36 mouse cellular contexts compared by ENCODE assay signal in the genomic region with DNA sequence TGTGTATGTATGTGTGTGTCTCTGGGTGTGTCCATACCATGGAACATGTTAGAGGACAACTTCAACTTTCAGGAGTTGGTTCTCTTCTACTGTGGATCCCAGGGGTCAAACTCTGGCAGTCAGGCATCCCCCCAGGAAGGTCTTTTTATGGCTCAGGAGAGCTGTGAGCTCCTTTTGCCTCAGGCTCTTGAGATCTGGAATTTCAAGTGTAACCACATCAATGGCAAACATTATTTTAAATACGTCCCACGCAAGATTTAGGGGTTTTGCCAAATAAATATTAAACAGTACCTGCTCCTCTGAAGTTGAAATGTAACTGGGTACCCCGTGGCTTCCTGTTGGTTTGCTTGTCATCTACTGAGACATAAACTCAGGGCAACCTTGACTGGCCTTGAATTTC. TPM values are rescaled to one million over a fixed set of nuclear protein-coding genes. Genes with fewer than 3 reads are reported as not detected.
DNase-seq lines count a peak whose midpoint lies in the region; ATAC-seq and TF ChIP-seq lines count a peak whose summit lies in the region.
"Had no signal": no experiment of that assay in that cellular context is flagged by ENCODE, and none has a peak within 500 bp of the region (broad histone marks: within the 10 kb centered on the region; RNA-seq: fewer than 3 reads in every experiment).

No protein-coding gene starts in this region.

- no peak overlapping the region for H3K9ac ChIP-seq in liver, embryonic 15.5 days
- no peak overlapping the region for H3K9ac ChIP-seq in liver, embryonic 12.5 days
- no peak overlapping the region for H3K9ac ChIP-seq in midbrain, embryonic 11.5 days (ENCODE audit: low read length)
- no peak overlapping the region for H3K9ac ChIP-seq in midbrain, embryonic 15.5 days
- H3K9ac ChIP-seq: embryonic facial prominence, embryonic 12.5 days; hindbrain, embryonic 13.5 days; limb, embryonic 15.5 days had no signal

- ATAC-seq in liver, embryonic 15.5 days (ENCODE audit: insufficient read depth), result no peak
- no peak for ATAC-seq in liver, embryonic 12.5 days
- no peak for ATAC-seq in midbrain, embryonic 11.5 days (ENCODE audit: low FRiP score)
- no peak for ATAC-seq in midbrain, embryonic 15.5 days (replicated peaks)
- ATAC-seq: forebrain, embryonic 14.5 days; intestine, embryonic 16.5 days; midbrain, embryonic 16.5 days had no signal

- intact Hi-C loops in gastrocnemius, adult 2 months (cut with DNase I), result no loop called here

- no peak for TF ChIP-seq POLR2A in bone marrow macrophage, adult 2 months (IDR thresholded peaks at IDR 0.05; ENCODE audit: borderline replicate concordance, low read depth, low read length)

- H3K4me3 ChIP-seq in liver, embryonic 15.5 days (replicated peaks), result no peak overlapping the region
- no peak overlapping the region for H3K4me3 ChIP-seq in liver, embryonic 12.5 days
- H3K4me3 ChIP-seq in midbrain, embryonic 11.5 days (ENCODE audit: low read depth, low read length), result no peak overlapping the region
- H3K4me3 ChIP-seq in midbrain, embryonic 15.5 days, result no peak overlapping the region
- H3K4me3 ChIP-seq in bone marrow macrophage, adult 2 months (ENCODE audit: insufficient read depth, low read length), result no peak overlapping the region
- no peak overlapping the region for H3K4me3 ChIP-seq in gastrocnemius, adult 2 months
- H3K4me3 ChIP-seq: embryonic facial prominence, embryonic 12.5 days; heart, embryonic 10.5 days; hindbrain, embryonic 13.5 days; limb, embryonic 15.5 days had no signal

- H3K9me3 ChIP-seq in liver, embryonic 15.5 days (replicated peaks), result no peaks in the 10 kb centered on the region
- no peaks in the 10 kb centered on the region for H3K9me3 ChIP-seq in liver, embryonic 12.5 days (replicated peaks)
- no peaks in the 10 kb centered on the region for H3K9me3 ChIP-seq in midbrain, embryonic 11.5 days (ENCODE audit: control insufficient read depth, low read length)
- H3K9me3 ChIP-seq in midbrain, embryonic 15.5 days, result no peaks in the 10 kb centered on the region
- H3K9me3 ChIP-seq: embryonic facial prominence, embryonic 12.5 days; heart, embryonic 10.5 days; hindbrain, embryonic 13.5 days; limb, embryonic 15.5 days had no signal

- peaks cover 49% of the 10 kb centered on the region for H3K4me1 ChIP-seq in liver, embryonic 15.5 days (replicated peaks)
- H3K4me1 ChIP-seq in liver, embryonic 12.5 days, result peaks cover 45% of the 10 kb centered on the region
- H3K4me1 ChIP-seq in midbrain, embryonic 11.5 days (ENCODE audit: control insufficient read depth, insufficient read depth, low read length), result no peaks in the 10 kb centered on the region
- H3K4me1 ChIP-seq in midbrain, embryonic 15.5 days, result no peaks in the 10 kb centered on the region
- peaks cover 34% of the 10 kb centered on the region for H3K4me1 ChIP-seq in bone marrow macrophage, adult 2 months (ENCODE audit: control insufficient read depth, insufficient read depth, low read length)
- H3K4me1 ChIP-seq: hindbrain, embryonic 13.5 days; limb, embryonic 15.5 days had no signal

- no peaks in the 10 kb centered on the region for H3K27me3 ChIP-seq in liver, embryonic 15.5 days
- no peaks in the 10 kb centered on the region for H3K27me3 ChIP-seq in liver, embryonic 12.5 days (replicated peaks)
- no peaks in the 10 kb centered on the region for H3K27me3 ChIP-seq in midbrain, embryonic 11.5 days (ENCODE audit: control insufficient read depth, insufficient read depth, low read length)
- H3K27me3 ChIP-seq in midbrain, embryonic 15.5 days (replicated peaks), result no peaks in the 10 kb centered on the region
- H3K27me3 ChIP-seq: embryonic facial prominence, embryonic 12.5 days; hindbrain, embryonic 13.5 days; limb, embryonic 15.5 days had no signal

- no peaks in the 10 kb centered on the region for H3K36me3 ChIP-seq in liver, embryonic 15.5 days (replicated peaks)
- no peaks in the 10 kb centered on the region for H3K36me3 ChIP-seq in liver, embryonic 12.5 days
- H3K36me3 ChIP-seq in midbrain, embryonic 11.5 days (ENCODE audit: control insufficient read depth, insufficient read depth, low read length), result no peaks in the 10 kb centered on the region
- H3K36me3 ChIP-seq in midbrain, embryonic 15.5 days (replicated peaks), result no peaks in the 10 kb centered on the region
- H3K36me3 ChIP-seq: embryonic facial prominence, embryonic 12.5 days; heart, embryonic 10.5 days; hindbrain, embryonic 13.5 days; limb, embryonic 15.5 days had no signal

- 65% methylated on average over 3 of the region's 3 CpGs for whole genome bisulfite sequencing in liver, embryonic 15.5 days (ENCODE audit: insufficient replicate concordance)
- 71% methylated on average over 3 of the region's 3 CpGs for WGBS in liver, embryonic 12.5 days (ENCODE audit: insufficient replicate concordance)
- 79% methylated on average over 3 of the region's 3 CpGs for WGBS in midbrain, embryonic 11.5 days
- 79% methylated on average over 3 of the region's 3 CpGs for WGBS in midbrain, embryonic 15.5 days

- no peak for TF ChIP-seq CTCF in bone marrow macrophage, adult 2 months (IDR thresholded peaks at IDR 0.05; ENCODE audit: low read depth, low read length)
- TF ChIP-seq CTCF in gastrocnemius, adult 2 months (IDR thresholded peaks at IDR 0.05), result no peak

- no peak overlapping the region for H3K4me2 ChIP-seq in liver, embryonic 15.5 days
- H3K4me2 ChIP-seq in liver, embryonic 12.5 days, result no peak overlapping the region
- no peak overlapping the region for H3K4me2 ChIP-seq in midbrain, embryonic 11.5 days
- no peak overlapping the region for H3K4me2 ChIP-seq in midbrain, embryonic 15.5 days
- H3K4me2 ChIP-seq: embryonic facial prominence, embryonic 12.5 days; hindbrain, embryonic 13.5 days; limb, embryonic 15.5 days had no signal

- peak overlapping the region; percentile 29; the same call in 1 of the 2 replicates for H3K27ac ChIP-seq in liver, embryonic 15.5 days (replicated peaks)
- no peak overlapping the region for H3K27ac ChIP-seq in liver, embryonic 12.5 days
- H3K27ac ChIP-seq in midbrain, embryonic 11.5 days (ENCODE audit: low read depth, low read length), result no peak overlapping the region
- no peak overlapping the region for H3K27ac ChIP-seq in midbrain, embryonic 15.5 days
- peak overlapping the region; percentile 62 for H3K27ac ChIP-seq in bone marrow macrophage, adult 2 months (ENCODE audit: insufficient read depth, low read depth, low read length)
- H3K27ac ChIP-seq in gastrocnemius, adult 2 months, result no peak overlapping the region
- H3K27ac ChIP-seq: embryonic facial prominence, embryonic 12.5 days; heart, embryonic 10.5 days; hindbrain, embryonic 13.5 days; kidney, postnatal 0 days; limb, embryonic 15.5 days had no signal

- DNase-seq in midbrain, embryonic 11.5 days (ENCODE audit: low spot score, missing footprints), result peak; percentile 51
- DNase-seq in gastrocnemius, adult 2 months, result no peak
- DNase-seq: adrenal gland, adult 8-10 months; cerebellum, adult 11 months; cerebellum, adult 9-11 months; embryo, embryonic 11 days; gastrocnemius, postnatal 25 days; heart, adult 11 months; heart, postnatal 4 days; kidney, adult 8-10 months; kidney, postnatal 4 days; lung, postnatal 14 days; right cerebral cortex, postnatal 25 days; spleen, adult 18-20 months; thymus, adult 2 months; thymus, postnatal 36 days had no signal

RNA-seq across cellular contexts. Expression of a gene that starts 1.7 kb away (rescaled TPM):
- polyA plus RNA-seq in liver, embryonic 15.5 days (2015; fragmentation: Nextera tagmentation; extraction: Ambion mirVana), result 273 and 372 TPM in 2 replicates
- 15.4 and 18.1 TPM in 2 replicates for polyA plus RNA-seq in liver, embryonic 12.5 days (2016; fragmentation: Nextera tagmentation; extraction: Ambion mirVana)
- not detected in 2 replicates for polyA plus RNA-seq in midbrain, embryonic 11.5 days (2014; fragmentation: Nextera tagmentation; extraction: Ambion mirVana)
- polyA plus RNA-seq in midbrain, embryonic 15.5 days (2015; fragmentation: Nextera tagmentation; extraction: Ambion mirVana), result not detected in 2 replicates
- polyA plus RNA-seq in bone marrow macrophage, adult 2 months (2012; ENCODE audit: insufficient read depth, insufficient read length, missing spikeins), result not detected in 2 replicates
- total RNA-seq in gastrocnemius, adult 2 months (2021), result not detected
- total RNA-seq: gastrocnemius, postnatal 25 days; heart, postnatal 4 days; layer of hippocampus, postnatal 25 days; left cerebral cortex, postnatal 36 days had no signal
- polyA plus RNA-seq: embryonic facial prominence, embryonic 12.5 days; forebrain, embryonic 14.5 days; hindbrain, embryonic 13.5 days; midbrain, embryonic 16.5 days; neural tube, embryonic 11.5 days had no signal

RNA-seq across cellular contexts. Expression of a gene that starts 1.8 kb away (rescaled TPM):
- polyA plus RNA-seq in liver, embryonic 15.5 days (2015; fragmentation: Nextera tagmentation; extraction: Ambion mirVana), result 22.2 and 29.1 TPM in 2 replicates
- polyA plus RNA-seq in liver, embryonic 12.5 days (2016; fragmentation: Nextera tagmentation; extraction: Ambion mirVana), result 2.7 and 4.9 TPM in 2 replicates
- not detected in 2 replicates for polyA plus RNA-seq in midbrain, embryonic 11.5 days (2014; fragmentation: Nextera tagmentation; extraction: Ambion mirVana)
- polyA plus RNA-seq in midbrain, embryonic 15.5 days (2015; fragmentation: Nextera tagmentation; extraction: Ambion mirVana), result not detected in 2 replicates
- polyA plus RNA-seq in bone marrow macrophage, adult 2 months (2012; ENCODE audit: insufficient read depth, insufficient read length, missing spikeins), result not detected in 2 replicates
- total RNA-seq in gastrocnemius, adult 2 months (2021), result not detected
- total RNA-seq: ES-E14; gastrocnemius, postnatal 25 days; heart, postnatal 4 days; layer of hippocampus, adult 8-10 months; layer of hippocampus, postnatal 25 days; left cerebral cortex, adult 8-10 months; left cerebral cortex, postnatal 36 days; neutrophil, adult 5-6 weeks had no signal
- polyA plus RNA-seq: embryonic facial prominence, embryonic 12.5 days; forebrain, embryonic 14.5 days; heart, embryonic 10.5 days; heart, postnatal 0 days; hindbrain, embryonic 13.5 days; intestine, embryonic 16.5 days; limb, embryonic 15.5 days; midbrain, embryonic 16.5 days; neural tube, embryonic 11.5 days; thymus, adult 2 months had no signal

RNA-seq across cellular contexts. Expression of a gene that starts 5.2 kb away (rescaled TPM):
- 1,160 and 1,332 TPM in 2 replicates for polyA plus RNA-seq in liver, embryonic 15.5 days (2015; fragmentation: Nextera tagmentation; extraction: Ambion mirVana)
- polyA plus RNA-seq in liver, embryonic 12.5 days (2016; fragmentation: Nextera tagmentation; extraction: Ambion mirVana), result 389 and 406 TPM in 2 replicates
- not detected in 2 replicates for polyA plus RNA-seq in midbrain, embryonic 11.5 days (2014; fragmentation: Nextera tagmentation; extraction: Ambion mirVana)
- polyA plus RNA-seq in midbrain, embryonic 15.5 days (2015; fragmentation: Nextera tagmentation; extraction: Ambion mirVana), result 1.2 TPM in 1 of 2 replicates, not detected in the other
- 56.2 and 70.4 TPM in 2 replicates for polyA plus RNA-seq in bone marrow macrophage, adult 2 months (2012; ENCODE audit: insufficient read depth, insufficient read length, missing spikeins)
- not detected for total RNA-seq in gastrocnemius, adult 2 months (2021)
- total RNA-seq: ES-E14; gastrocnemius, postnatal 25 days; layer of hippocampus, postnatal 25 days; left cerebral cortex, adult 8-10 months; left cerebral cortex, postnatal 36 days had no signal
- polyA plus RNA-seq: forebrain, embryonic 14.5 days; hindbrain, embryonic 13.5 days; midbrain, embryonic 16.5 days had no signal

RNA-seq across cellular contexts. Expression of a gene that starts 9.5 kb away (rescaled TPM):
- polyA plus RNA-seq in liver, embryonic 15.5 days (2015; fragmentation: Nextera tagmentation; extraction: Ambion mirVana), result 609 and 611 TPM in 2 replicates
- 190 and 197 TPM in 2 replicates for polyA plus RNA-seq in liver, embryonic 12.5 days (2016; fragmentation: Nextera tagmentation; extraction: Ambion mirVana)
- 1.9 and 3.2 TPM in 2 replicates for polyA plus RNA-seq in midbrain, embryonic 11.5 days (2014; fragmentation: Nextera tagmentation; extraction: Ambion mirVana)
- 1.5 and 1.6 TPM in 2 replicates for polyA plus RNA-seq in midbrain, embryonic 15.5 days (2015; fragmentation: Nextera tagmentation; extraction: Ambion mirVana)
- polyA plus RNA-seq in bone marrow macrophage, adult 2 months (2012; ENCODE audit: insufficient read depth, insufficient read length, missing spikeins), result not detected in 2 replicates
- total RNA-seq in gastrocnemius, adult 2 months (2021), result 1 to 10 TPM in 1 of 2 experiments, under 1 TPM in 1; 0.64 to 1.1 TPM

RNA-seq across cellular contexts. Expression of a gene that starts 16.0 kb away (rescaled TPM):
- 2,704 and 3,478 TPM in 2 replicates for polyA plus RNA-seq in liver, embryonic 15.5 days (2015; fragmentation: Nextera tagmentation; extraction: Ambion mirVana)
- 1,254 and 1,289 TPM in 2 replicates for polyA plus RNA-seq in liver, embryonic 12.5 days (2016; fragmentation: Nextera tagmentation; extraction: Ambion mirVana)
- polyA plus RNA-seq in midbrain, embryonic 11.5 days (2014; fragmentation: Nextera tagmentation; extraction: Ambion mirVana), result 180 and 196 TPM in 2 replicates
- 385 and 514 TPM in 2 replicates for polyA plus RNA-seq in midbrain, embryonic 15.5 days (2015; fragmentation: Nextera tagmentation; extraction: Ambion mirVana)
- 16,287 and 16,533 TPM in 2 replicates for polyA plus RNA-seq in bone marrow macrophage, adult 2 months (2012; ENCODE audit: insufficient read depth, insufficient read length, missing spikeins)
- 10 to 100 TPM; 38.0 to 61.8 TPM for total RNA-seq in gastrocnemius, adult 2 months (2021)

Comparison
In these comparisons a context has a peak if more than half of its experiments do, and no peak if none do; other contexts are left out.
1. H3K27ac ChIP-seq: peak in liver, embryonic 15.5 days (single experiment) and bone marrow macrophage, adult 2 months (single experiment); none in liver, embryonic 12.5 days (single experiment), midbrain, embryonic 11.5 days (single experiment), midbrain, embryonic 15.5 days (single experiment) and gastrocnemius, adult 2 months (single experiment).
2. RNA of a gene that starts 1.7 kb away (polyA plus RNA-seq): 273 to 372 TPM in liver, embryonic 15.5 days; 15.4 to 18.1 TPM in liver, embryonic 12.5 days, not detected in bone marrow macrophage, adult 2 months, not detected in midbrain, embryonic 11.5 days and not detected in midbrain, embryonic 15.5 days; every median in the first group is over 10 times any median in the second.
3. RNA of a gene that starts 5.2 kb away (polyA plus RNA-seq): 1,160 to 1,332 TPM in liver, embryonic 15.5 days, 389 to 406 TPM in liver, embryonic 12.5 days and 56.2 to 70.4 TPM in bone marrow macrophage, adult 2 months; 1.2 TPM in midbrain, embryonic 15.5 days and not detected in midbrain, embryonic 11.5 days; every median in the first group is over 10 times any median in the second.